Mouse (Mus musculus) T-cell, adult 66 days (primary cell): ENCODE measurements around the gene Pex16. TPM values are rescaled to one million over a fixed set of nuclear protein-coding genes. Genes with fewer than 3 reads are reported as not detected.

Experiments used
- total RNA-seq, 2 experiments: library from RNA; stranded (reverse); gene quantifications; 3 replicates in 1 of 2; 4 replicates in 1 of 2; pipeline ENCODE4 v1.2.4; 2023

The Pex16 gene
- total RNA-seq: 10 to 100 TPM; 39.2 to 43.0 TPM

GRCm38 (mm10) chr2:92374514-92374913 is at the start of gene Pex16, which contains the start of gene Large2:
TSS of gene Pex16 (plus strand) at chr2:92374676.
TSS of gene Large2 (minus strand) at chr2:92374869.

GRCm38 (mm10) chr2:92381901-92382588 is 7.6 kb downstream of the Pex16 start, which contains the start of gene 1700029I15Rik:
TSS of gene 1700029I15Rik (plus strand) at chr2:92382538.

DNA sequence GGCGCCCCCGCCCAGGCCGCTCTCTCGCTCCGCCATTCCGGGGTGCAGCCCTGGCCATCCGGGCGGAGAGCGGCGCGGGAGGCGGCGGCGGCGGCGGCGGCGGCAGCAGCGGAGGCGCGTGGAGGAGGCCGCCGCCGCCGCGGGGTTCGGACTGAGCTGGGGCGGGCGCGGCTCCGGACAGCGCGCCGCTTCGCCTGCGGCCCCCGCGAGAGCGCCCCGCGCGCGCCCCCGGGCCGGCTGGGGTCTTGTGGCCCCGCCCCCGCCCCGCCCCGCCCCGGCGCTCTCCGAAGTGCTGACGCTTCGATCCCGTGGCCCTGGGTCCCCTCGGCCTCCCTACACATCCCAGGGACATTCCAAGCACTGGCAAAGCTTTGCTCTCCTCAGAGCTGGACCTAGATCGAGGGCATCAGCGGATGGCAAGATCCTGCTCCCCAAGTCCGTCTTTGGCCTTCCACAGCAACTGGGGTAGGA is 26.6 kb downstream of the Pex16 start, which contains the start of gene Mapk8ip1:
Gene Mapk8ip1, minus strand, starts transcription at position 173 of the 471 bp plus-strand sequence.

Other genes with a start within 250 kb of the Pex16 start
- gene Large2, start 193 bp downstream of the Pex16 start, total RNA-seq: 1 to 10 TPM; 1.9 TPM
- gene 1700029I15Rik, start 7.9 kb downstream of the Pex16 start, total RNA-seq: 10 to 100 TPM; 14.2 to 16.7 TPM
- gene Mapk8ip1, start 26.6 kb downstream of the Pex16 start, total RNA-seq: 1 to 10 TPM; 1.2 to 1.5 TPM
- gene Cry2, start 59.4 kb downstream of the Pex16 start, total RNA-seq: 10 to 100 TPM; 29.7 to 31.1 TPM
- 10 to 100 TPM; 33.5 to 43.4 TPM for gene Slc35c1, start 85.9 kb downstream of the Pex16 start, total RNA-seq
- under 1 TPM in 1 of 2 experiments, not detected in 1; 0.20 TPM for gene Chst1, start 225.0 kb downstream of the Pex16 start, total RNA-seq